Mouse (Mus musculus) bone marrow macrophage, adult 2 months (primary cell): Measurements from ENCODE around the gene Lrpap1. TPM values are rescaled to one million over a fixed set of nuclear protein-coding genes. Genes with fewer than 3 reads are reported as not detected.

ENCODE experiments used
- H3K27ac ChIP-seq: 2 replicates; pipeline ENCODE4 v1.5.1; 2012; ENCODE audit warnings: low read depth, low read length; ENCODE audit not compliant: insufficient read depth
- H3K4me1 ChIP-seq: 2 replicates; pipeline ENCODE4 v1.6.1; 2012; ENCODE audit warnings: low read length; ENCODE audit not compliant: control insufficient read depth, insufficient read depth
- H3K4me3 ChIP-seq: 2 replicates; pipeline ENCODE4 v1.5.1; 2012; ENCODE audit warnings: mild to moderate bottlenecking, low read length, moderate library complexity; ENCODE audit not compliant: insufficient read depth
- CTCF ChIP-seq: IDR thresholded peaks from 2 replicates; pipeline ENCODE4 v1.5.1; 2012; ENCODE audit warnings: low read depth, mild to moderate bottlenecking, low read length, moderate library complexity
- POLR2A ChIP-seq: IDR thresholded peaks from 2 replicates; pipeline ENCODE4 v1.6.1; 2012; ENCODE audit warnings: mild to moderate bottlenecking, low read depth, low read length, borderline replicate concordance
- polyA plus RNA-seq: library from polyadenylated mRNA; stranded (reverse); fragments of >200 nt; gene quantifications from 2 replicates; pipeline ENCODE4 v1.2.4, GENCODE M21; 2012; ENCODE audit not compliant: missing spikeins, insufficient read depth, insufficient read length

Lrpap1 gene
- 105 and 109 TPM in 2 replicates for polyA plus RNA-seq

DNA sequence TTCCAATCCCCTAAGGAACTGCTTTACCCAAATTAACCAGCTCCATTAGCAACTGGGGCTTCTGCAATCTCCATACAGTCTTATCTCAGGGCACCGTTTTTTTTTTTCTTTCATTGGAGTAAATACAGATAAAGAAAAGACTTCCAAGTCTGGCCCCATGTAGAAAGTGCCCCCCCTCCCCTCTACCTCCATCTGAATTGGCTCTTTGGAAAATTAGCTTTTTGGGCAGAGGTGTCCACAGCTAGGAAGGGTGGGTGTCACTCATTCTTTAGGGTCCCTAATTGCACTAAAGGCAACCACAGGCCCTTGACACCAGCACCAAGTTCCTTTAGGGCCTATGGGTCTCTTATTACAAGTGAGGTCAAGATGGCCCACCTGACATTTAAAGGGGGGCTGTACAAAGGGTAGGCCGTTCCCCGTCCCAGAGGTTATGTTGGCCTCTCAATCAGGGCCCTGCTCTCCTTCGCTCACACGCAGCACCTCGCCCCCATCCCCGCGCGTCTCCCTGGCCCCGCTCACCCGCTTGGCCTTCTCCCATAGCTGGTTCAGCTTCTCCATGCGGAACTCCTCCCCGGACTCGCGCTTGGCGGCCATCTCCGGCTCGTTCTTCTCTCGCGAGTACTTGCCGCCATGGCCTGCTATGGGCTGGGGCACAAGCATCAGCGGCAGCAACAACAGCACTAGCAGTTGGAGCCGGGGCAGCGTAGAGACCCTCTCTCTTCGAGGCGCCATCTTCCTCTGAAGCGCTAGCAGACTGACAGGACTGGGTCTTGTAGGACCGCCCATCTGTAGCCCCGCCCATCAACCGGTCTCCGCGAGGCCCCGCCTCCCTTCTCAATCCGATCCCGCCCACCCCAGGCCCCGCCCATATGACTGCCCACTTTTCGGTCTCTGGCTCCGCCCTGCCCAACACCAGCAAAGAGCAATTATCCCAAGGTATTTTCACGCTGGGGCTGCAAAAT lies at the start of gene Lrpap1:
Lrpap1 (minus strand) TSS at position 807 of the 962 bp plus-strand sequence.
- peak within 1 kb of the TSS; percentile 41 for H3K27ac ChIP-seq
- TF ChIP-seq CTCF (no peak), POLR2A (peak; percentile 73; the same call in 1 of the 2 replicates)
- H3K4me1 ChIP-seq: peaks cover 38% of the 10 kb centered on the region
- H3K4me3 ChIP-seq: peak within 1 kb of the TSS; percentile 81

DNA sequence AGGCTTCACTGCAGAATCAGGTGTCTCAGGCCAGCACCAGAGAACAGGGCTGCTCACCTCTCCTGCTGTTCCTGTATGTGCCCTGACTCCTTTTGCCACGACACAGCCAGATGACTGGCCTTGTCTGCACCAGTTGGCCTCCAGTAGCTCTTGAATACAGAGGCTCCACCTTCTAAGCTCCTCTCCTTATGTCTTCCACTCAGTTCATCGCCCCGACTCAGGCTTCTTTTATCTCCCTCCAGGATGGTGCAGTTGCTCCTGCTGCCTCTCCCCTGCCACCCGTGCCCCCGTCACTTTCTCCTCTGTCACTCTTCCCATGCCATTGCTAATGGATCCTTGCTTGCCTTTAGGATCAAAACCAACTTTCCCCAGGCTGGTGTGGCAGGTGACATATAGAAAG lies 44.4 kb upstream of the Lrpap1 start:
- Histone ChIP-seq H3K4me1 (no peaks in the 10 kb centered on the region), H3K27ac (no peak overlapping the region), H3K4me3 (no peak overlapping the region)
- no peak for TF ChIP-seq POLR2A
- TF ChIP-seq CTCF: no peak

GRCm38 (mm10) chr5:35149526-35149925 lies 44.0 kb upstream of the Lrpap1 start:
- H3K4me1 ChIP-seq: no peaks in the 10 kb centered on the region
- no peak overlapping the region for H3K27ac ChIP-seq
- no peak overlapping the region for H3K4me3 ChIP-seq
- TF ChIP-seq CTCF (no peak), POLR2A (no peak)

- TF ChIP-seq CTCF: no peak
- H3K4me3 ChIP-seq: no peak overlapping the region
- H3K27ac ChIP-seq: no peak overlapping the region
- 0 out of 2 replicates have a peak, but pooled peaks cover 2% of the 10 kb centered on the region for H3K4me1 ChIP-seq
Measured at GRCm38 (mm10) chr5:35147963-35148767, 42.6 kb upstream of the Lrpap1 start.

GRCm38 (mm10) chr5:35147155-35147962 lies 41.8 kb upstream of the Lrpap1 start:
- Histone ChIP-seq H3K4me3 (no peak overlapping the region), H3K27ac (no peak overlapping the region), H3K4me1 (0 out of 2 replicates have a peak, but pooled peaks cover 5% of the 10 kb centered on the region)
- TF ChIP-seq CTCF (no peak), POLR2A (no peak)

DNA sequence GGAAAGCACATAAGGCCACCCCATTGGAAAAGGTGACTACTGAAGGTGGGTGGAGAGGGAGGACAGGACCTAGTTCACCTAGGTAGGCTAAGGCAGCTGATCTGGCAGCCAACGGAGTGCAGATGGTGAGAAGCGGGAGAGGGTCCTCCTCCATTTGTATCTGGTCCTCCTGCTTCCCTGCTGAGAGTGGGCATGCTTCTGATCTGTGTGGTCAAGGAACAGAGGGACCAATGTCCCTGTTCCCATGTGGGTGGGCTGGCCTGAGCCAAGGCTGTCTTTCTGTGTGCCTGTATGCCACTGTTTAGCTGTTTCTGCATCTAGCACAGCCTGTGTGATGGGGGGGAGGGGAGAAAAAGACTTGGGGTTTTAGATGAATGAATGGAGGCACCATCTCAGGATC lies 41.2 kb upstream of the Lrpap1 start:
- TF ChIP-seq POLR2A: no peak
- TF ChIP-seq CTCF: no peak
- H3K4me3 ChIP-seq: no peak overlapping the region
- no peak overlapping the region for H3K27ac ChIP-seq
- 0 out of 2 replicates have a peak, but pooled peaks cover 5% of the 10 kb centered on the region for H3K4me1 ChIP-seq

GRCm38 (mm10) chr5:35144716-35145115 lies 39.1 kb upstream of the Lrpap1 start:
- 0 out of 2 replicates have a peak, but pooled peaks cover 5% of the 10 kb centered on the region for H3K4me1 ChIP-seq
- no peak overlapping the region for H3K27ac ChIP-seq
- H3K4me3 ChIP-seq: no peak overlapping the region
- TF ChIP-seq POLR2A: no peak
- TF ChIP-seq CTCF: no peak

- no peak for TF ChIP-seq POLR2A
- TF ChIP-seq CTCF: no peak
- Histone ChIP-seq H3K27ac (no peak overlapping the region), H3K4me1 (0 out of 2 replicates have a peak, but pooled peaks cover 5% of the 10 kb centered on the region), H3K4me3 (no peak overlapping the region)
Measured at GRCm38 (mm10) chr5:35143460-35144245, 38.1 kb upstream of the Lrpap1 start.
